Mouse (Mus musculus): ENCODE measurements around the gene Limch1.

DNA sequence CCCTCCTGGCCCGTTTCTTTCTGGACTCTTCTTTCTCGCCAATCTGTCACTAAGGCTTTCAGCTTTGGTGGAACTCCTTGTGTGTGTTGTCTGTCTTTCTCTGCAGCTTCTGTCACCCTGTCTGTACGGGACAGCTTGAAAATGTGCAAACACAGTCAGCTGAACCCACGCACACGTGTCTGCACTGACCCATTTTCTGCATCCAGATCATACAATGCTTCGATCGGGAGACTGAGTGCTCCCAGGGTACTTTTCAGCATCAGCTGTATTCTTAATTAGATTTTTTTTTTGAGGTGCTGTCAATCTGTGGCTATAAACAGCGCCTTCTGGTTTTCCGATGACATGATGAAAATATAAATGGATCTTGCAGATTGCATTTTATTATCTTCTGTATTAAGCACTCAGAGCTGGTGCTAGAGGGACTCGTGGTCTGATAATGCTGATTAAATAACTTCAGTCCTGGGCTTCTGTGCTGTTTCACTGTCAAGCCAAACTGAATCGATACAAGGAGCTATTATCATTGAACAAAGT, 105.2 kb downstream of the Limch1 start:
- TF ChIP-seq CTCF (conservative IDR thresholded peaks at IDR 0.05; ENCODE audit: low read length) (no peak), NANOG (IDR thresholded peaks at IDR 0.05; ENCODE audit: borderline replicate concordance, low read length) (no peak), POU5F1 (IDR thresholded peaks at IDR 0.05; ENCODE audit: borderline replicate concordance, low read length) (no peak)
